Mouse (Mus musculus): ENCODE results near the gene Tph1.

Gene Tph1

DNA sequence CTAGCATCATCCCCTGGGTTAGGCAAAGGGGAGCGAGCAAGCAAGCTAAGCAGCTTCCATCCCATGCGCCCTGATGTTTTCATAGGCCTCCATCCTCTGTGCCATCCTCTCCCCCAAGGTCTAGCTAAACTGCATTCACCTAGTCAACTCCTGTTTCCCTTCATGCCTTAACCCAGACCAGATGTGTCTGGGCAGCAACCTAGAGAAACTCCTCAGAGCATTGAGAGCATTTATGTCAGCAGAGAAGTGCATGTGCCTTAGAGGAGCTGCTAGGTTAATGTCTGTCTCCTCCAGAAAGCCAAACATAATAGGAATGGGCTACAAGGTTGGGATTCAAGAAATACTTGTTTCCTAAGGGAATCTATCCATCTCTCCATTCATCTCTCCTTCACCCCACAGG, 75.3 kb downstream of the Tph1 start:
- DNase-seq = no peak
